Mouse (Mus musculus): ENCODE data around the gene Bcas2. TPM values are rescaled to one million over a fixed set of nuclear protein-coding genes. Genes with fewer than 3 reads are reported as not detected.
"Not testable (repeated sequence)": the region's sequence is repeated elsewhere in the genome, so short reads cannot be mapped to it uniquely, and the experiment has no call there.

Bcas2 gene
- polyA plus RNA-seq, 1 experiment from 2014 or later, result 263 TPM

DNA sequence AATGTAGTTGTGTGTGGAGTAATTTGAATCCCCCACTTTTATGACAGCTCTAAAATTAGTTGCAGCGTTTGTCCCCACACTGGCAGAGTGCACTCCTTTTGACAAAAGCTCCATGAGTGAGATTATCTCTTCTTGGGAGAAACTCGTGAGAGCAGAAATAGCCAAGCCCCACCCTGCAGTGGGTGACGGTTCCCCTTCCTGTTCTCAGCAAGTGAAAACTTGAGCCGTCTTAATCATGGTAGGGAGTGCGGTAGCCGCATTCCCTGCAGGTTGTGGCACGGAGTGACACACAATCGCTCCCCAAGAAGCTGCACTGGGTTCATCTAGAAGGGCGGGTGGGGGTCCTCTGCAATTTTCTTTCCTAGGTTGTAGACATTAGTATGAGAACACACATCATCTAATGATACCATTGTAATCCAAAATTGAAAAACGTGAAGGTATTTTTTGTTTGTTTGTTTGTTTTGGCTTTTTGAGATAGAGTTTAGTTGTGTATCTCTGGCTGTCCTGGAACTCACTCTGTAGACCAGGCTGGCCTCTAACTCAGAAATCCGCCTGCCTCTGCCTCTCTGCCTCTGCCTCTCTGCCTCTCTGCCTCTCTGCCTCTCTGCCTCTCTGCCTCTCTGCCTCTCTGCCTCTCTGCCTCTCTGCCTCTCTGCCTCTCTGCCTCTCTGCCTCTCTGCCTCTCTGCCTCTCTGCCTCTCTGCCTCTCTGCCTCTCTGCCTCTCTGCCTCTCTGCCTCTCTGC, 31.2 kb upstream of the Bcas2 start:
- H3K9me3 ChIP-seq; H3K27ac ChIP-seq; ATAC-seq (ENCODE audit: low FRiP score); H3K4me3 ChIP-seq (replicated peaks); H3K9ac ChIP-seq; H3K36me3 ChIP-seq (replicated peaks); H3K4me2 ChIP-seq; H3K4me1 ChIP-seq; H3K27me3 ChIP-seq: not testable (repeated sequence)
- WGBS, result 65% methylated on average over 11 of the region's 11 CpGs

DNA sequence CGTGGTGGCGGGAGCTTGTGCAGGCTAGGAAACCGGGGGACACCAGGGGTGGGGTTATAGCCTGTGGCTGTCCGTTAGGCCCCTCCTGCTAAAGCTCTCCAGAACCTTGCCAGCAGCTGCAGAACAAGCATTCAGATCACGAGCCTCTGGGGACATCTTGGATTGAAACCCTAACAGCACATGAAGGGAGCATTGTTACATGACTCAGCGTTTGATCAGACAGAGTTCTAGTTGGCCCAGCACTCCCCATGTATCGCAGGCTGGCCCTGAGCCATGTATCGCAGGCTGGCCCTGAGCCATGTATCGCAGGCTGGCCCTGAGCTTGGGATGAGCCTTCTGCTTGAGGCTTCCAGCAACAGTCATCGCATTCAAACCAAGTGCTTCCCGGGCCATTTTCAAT, 30.2 kb upstream of the Bcas2 start:
- no peak overlapping the region for H3K9ac ChIP-seq
- WGBS, result 89% methylated on average over 11 of the region's 11 CpGs
- no peak overlapping the region for H3K4me2 ChIP-seq
- H3K4me1 ChIP-seq, result no peaks in the 10 kb centered on the region
- H3K27ac ChIP-seq, result no peak overlapping the region
- H3K4me3 ChIP-seq (replicated peaks), result no peak overlapping the region
- no peaks in the 10 kb centered on the region for H3K27me3 ChIP-seq
- H3K9me3 ChIP-seq, result no peaks in the 10 kb centered on the region
- no peak for ATAC-seq (ENCODE audit: low FRiP score)
- no peaks in the 10 kb centered on the region for H3K36me3 ChIP-seq (replicated peaks)

DNA sequence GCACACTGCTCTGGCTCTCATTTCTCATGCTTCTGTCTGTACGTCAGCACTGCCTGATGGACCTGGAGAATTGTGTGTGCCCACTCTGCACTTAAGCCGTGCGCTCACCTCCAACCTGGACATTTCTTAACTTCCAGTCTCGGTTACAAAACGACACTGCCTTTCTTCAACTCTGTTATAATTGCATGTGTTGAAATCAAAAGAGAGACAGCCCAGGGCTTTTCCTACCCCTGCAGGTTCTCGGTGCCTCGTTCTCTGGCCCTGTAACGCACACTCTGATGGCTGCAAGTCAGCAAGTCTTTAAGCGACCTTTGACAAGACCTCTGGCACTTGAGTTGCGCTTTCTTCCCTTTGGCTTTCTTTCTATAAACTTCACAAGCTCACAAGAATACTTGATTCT, 29.1 kb upstream of the Bcas2 start:
- Histone ChIP-seq H3K36me3 (replicated peaks) (no peaks in the 10 kb centered on the region), H3K27ac (no peak overlapping the region), H3K4me2 (no peak overlapping the region), H3K4me3 (replicated peaks) (no peak overlapping the region), H3K9ac (no peak overlapping the region), H3K27me3 (no peaks in the 10 kb centered on the region), H3K9me3 (no peaks in the 10 kb centered on the region), H3K4me1 (no peaks in the 10 kb centered on the region)
- ATAC-seq (ENCODE audit: low FRiP score), result no peak
- WGBS, result 84% methylated on average over 10 of the region's 10 CpGs

- Histone ChIP-seq H3K9ac (no peak overlapping the region), H3K27ac (no peak overlapping the region), H3K4me3 (replicated peaks) (no peak overlapping the region), H3K4me2 (no peak overlapping the region), H3K4me1 (no peaks in the 10 kb centered on the region), H3K27me3 (no peaks in the 10 kb centered on the region), H3K9me3 (no peaks in the 10 kb centered on the region), H3K36me3 (replicated peaks) (no peaks in the 10 kb centered on the region)
- WGBS, result 76% methylated on average over 2 of the region's 2 CpGs
- ATAC-seq (ENCODE audit: low FRiP score), result no peak
Observed at GRCm38 (mm10) chr3:103145336-103145735, 26.1 kb upstream of the Bcas2 start.

- Histone ChIP-seq H3K4me3 (replicated peaks) (no peak overlapping the region), H3K9ac (no peak overlapping the region), H3K4me1 (no peaks in the 10 kb centered on the region), H3K27ac (no peak overlapping the region), H3K36me3 (replicated peaks) (no peaks in the 10 kb centered on the region), H3K4me2 (no peak overlapping the region), H3K9me3 (no peaks in the 10 kb centered on the region), H3K27me3 (no peaks in the 10 kb centered on the region)
- no peak for ATAC-seq (ENCODE audit: low FRiP score)
- 79% methylated on average over 4 of the region's 4 CpGs for WGBS
Observed at GRCm38 (mm10) chr3:103145791-103146190, 25.7 kb upstream of the Bcas2 start.

DNA sequence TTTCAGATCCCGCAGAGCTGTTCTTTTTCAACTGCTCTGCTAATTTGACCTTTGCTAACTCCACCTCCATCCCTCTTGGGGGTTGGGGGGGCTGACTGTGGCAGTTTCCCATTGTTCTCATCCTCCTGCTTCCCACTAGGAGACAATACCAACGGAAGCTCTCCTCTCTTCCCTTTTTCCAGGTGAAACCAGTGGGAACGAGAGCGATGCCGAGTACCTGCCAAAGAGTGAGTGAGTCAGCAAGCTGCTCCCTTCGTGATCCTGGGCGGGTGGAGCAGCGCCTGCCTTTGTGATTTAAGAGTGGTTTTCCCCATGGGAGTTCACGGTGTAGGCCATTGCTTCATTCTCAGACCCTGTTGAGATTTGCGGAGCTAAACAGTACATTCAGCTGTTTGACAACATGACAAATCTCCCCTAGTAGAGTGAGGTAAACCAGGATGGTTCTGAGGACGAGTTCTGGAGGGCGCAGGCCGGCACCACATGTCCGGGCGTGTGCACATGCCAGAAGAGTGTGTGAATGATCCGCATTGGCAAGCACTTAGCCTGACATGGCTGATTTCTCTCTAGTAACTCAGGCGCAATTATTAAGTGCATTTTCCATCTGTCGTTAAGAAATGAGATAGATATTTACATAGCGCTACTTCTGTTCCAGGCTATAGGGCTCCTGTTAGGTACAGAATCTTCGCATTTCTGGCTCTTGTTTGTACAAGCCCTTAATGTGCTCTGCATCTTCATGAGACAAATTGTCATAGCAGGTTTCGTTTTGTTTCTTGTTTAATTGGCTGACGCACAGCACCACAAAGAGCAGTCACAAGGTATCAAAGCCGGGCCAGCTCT, 24.9 kb upstream of the Bcas2 start:
- Histone ChIP-seq H3K9ac (no peak overlapping the region), H3K4me1 (no peaks in the 10 kb centered on the region), H3K4me2 (no peak overlapping the region), H3K27ac (no peak overlapping the region), H3K9me3 (no peaks in the 10 kb centered on the region), H3K27me3 (no peaks in the 10 kb centered on the region), H3K4me3 (replicated peaks) (no peak overlapping the region), H3K36me3 (replicated peaks) (no peaks in the 10 kb centered on the region)
- ATAC-seq (ENCODE audit: low FRiP score), result no peak
- WGBS, result 63% methylated on average over 23 of the region's 23 CpGs

- Histone ChIP-seq H3K27me3 (no peaks in the 10 kb centered on the region), H3K4me2 (no peak overlapping the region), H3K4me1 (no peaks in the 10 kb centered on the region), H3K36me3 (replicated peaks) (no peaks in the 10 kb centered on the region), H3K27ac (no peak overlapping the region), H3K9me3 (no peaks in the 10 kb centered on the region), H3K9ac (no peak overlapping the region), H3K4me3 (replicated peaks) (no peak overlapping the region)
- 83% methylated on average over 4 of the region's 4 CpGs for WGBS
- no peak for ATAC-seq (ENCODE audit: low FRiP score)
Observed at GRCm38 (mm10) chr3:103147775-103148174, 23.7 kb upstream of the Bcas2 start.

DNA sequence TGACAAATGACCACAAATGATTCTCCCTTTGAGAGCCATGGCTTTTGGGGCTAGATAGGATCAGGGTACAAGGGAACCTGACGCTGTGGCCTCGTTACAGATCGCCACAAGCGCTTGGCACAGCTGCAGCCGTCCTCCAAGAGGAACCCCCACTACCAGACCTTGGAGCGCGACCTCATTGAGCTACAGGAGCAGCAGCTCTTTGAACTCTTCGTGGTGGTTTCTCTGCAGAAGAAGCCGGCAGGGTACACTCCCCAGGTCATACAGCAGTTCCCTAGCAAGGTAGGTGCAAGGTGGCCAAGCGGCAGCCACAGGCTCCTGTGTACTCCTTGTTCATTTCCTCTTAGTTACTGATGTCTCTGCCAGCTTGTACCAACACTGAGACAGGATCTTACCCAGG, 22.5 kb upstream of the Bcas2 start:
- Histone ChIP-seq H3K4me2 (no peak overlapping the region), H3K9me3 (no peaks in the 10 kb centered on the region), H3K9ac (no peak overlapping the region), H3K4me1 (no peaks in the 10 kb centered on the region), H3K27me3 (no peaks in the 10 kb centered on the region), H3K27ac (no peak overlapping the region), H3K4me3 (replicated peaks) (no peak overlapping the region), H3K36me3 (replicated peaks) (no peaks in the 10 kb centered on the region)
- no peak for ATAC-seq (ENCODE audit: low FRiP score)
- WGBS, result 87% methylated on average over 10 of the region's 10 CpGs

DNA sequence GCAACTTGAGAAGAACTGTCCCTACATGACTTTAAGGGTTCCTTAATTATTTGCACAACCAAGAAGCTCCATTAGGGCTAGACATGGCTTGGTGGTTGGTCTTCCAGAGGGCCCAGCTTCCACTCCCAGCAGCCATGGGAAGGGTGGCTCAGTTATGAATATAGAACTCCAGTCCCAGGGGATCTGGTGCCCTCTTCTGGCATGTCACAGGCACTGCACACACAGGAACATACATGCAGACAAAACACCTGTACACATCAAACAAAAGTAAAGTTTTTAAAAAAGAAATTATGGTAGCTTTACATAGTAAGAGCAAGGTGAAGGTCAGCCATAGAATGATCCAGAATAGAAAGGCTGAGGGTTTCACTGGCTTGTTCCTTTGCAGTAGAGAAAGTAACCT, 17.7 kb upstream of the Bcas2 start:
- Histone ChIP-seq H3K4me3 (replicated peaks) (no peak overlapping the region), H3K4me2 (no peak overlapping the region), H3K4me1 (no peaks in the 10 kb centered on the region), H3K36me3 (replicated peaks) (no peaks in the 10 kb centered on the region), H3K27me3 (no peaks in the 10 kb centered on the region), H3K9ac (no peak overlapping the region), H3K27ac (no peak overlapping the region), H3K9me3 (no peaks in the 10 kb centered on the region)
- ATAC-seq (ENCODE audit: low FRiP score), result no peak

- no peak overlapping the region for H3K4me3 ChIP-seq (replicated peaks)
- no peak overlapping the region for H3K4me2 ChIP-seq
- no peaks in the 10 kb centered on the region for H3K36me3 ChIP-seq (replicated peaks)
- no peaks in the 10 kb centered on the region for H3K4me1 ChIP-seq
- H3K9ac ChIP-seq, result no peak overlapping the region
- no peaks in the 10 kb centered on the region for H3K9me3 ChIP-seq
- no peak overlapping the region for H3K27ac ChIP-seq
- H3K27me3 ChIP-seq, result no peaks in the 10 kb centered on the region
- ATAC-seq (ENCODE audit: low FRiP score), result no peak
- WGBS, result 64% methylated on average over 3 of the region's 3 CpGs
Observed at GRCm38 (mm10) chr3:103159232-103159900, 12.1 kb upstream of the Bcas2 start.

GRCm38 (mm10) chr3:103169771-103170170, 1.7 kb upstream of the Bcas2 start:
- WGBS, result 10% methylated on average over 4 of the region's 4 CpGs
- no peak for ATAC-seq (ENCODE audit: low FRiP score)
- Histone ChIP-seq H3K4me2 (no peak overlapping the region), H3K36me3 (replicated peaks) (peaks cover 11% of the 10 kb centered on the region), H3K27me3 (no peaks in the 10 kb centered on the region), H3K9me3 (no peaks in the 10 kb centered on the region), H3K9ac (no peak overlapping the region), H3K27ac (no peak overlapping the region), H3K4me3 (replicated peaks) (no peak overlapping the region), H3K4me1 (peaks cover 13% of the 10 kb centered on the region)

GRCm38 (mm10) chr3:103172615-103173014, 1.2 kb downstream of the Bcas2 start:
- WGBS, result 58% methylated on average over 5 of the region's 5 CpGs
- Histone ChIP-seq H3K9me3 (no peaks in the 10 kb centered on the region), H3K27ac (no peak overlapping the region), H3K27me3 (no peaks in the 10 kb centered on the region), H3K4me2 (peak overlapping the region; percentile 79), H3K9ac (peak overlapping the region; percentile 86), H3K36me3 (replicated peaks) (peaks cover 36% of the 10 kb centered on the region), H3K4me1 (peaks cover 13% of the 10 kb centered on the region), H3K4me3 (replicated peaks) (peak overlapping the region; percentile 82)
- ATAC-seq (ENCODE audit: low FRiP score), result no peak
